8 mouse cellular contexts compared by ENCODE assay signal in genomic region chr6:88106612-88107123, GRCm38 (mm10). TPM values are rescaled to one million over a fixed set of nuclear protein-coding genes. Genes with fewer than 3 reads are reported as not detected.
DNase-seq lines count a peak whose midpoint lies in the region; ATAC-seq lines count a peak whose summit lies in the region.

No protein-coding gene starts in this region.

- peaks cover 21% of the 10 kb centered on the region for H3K4me1 ChIP-seq in heart, embryonic 10.5 days
- H3K4me1 ChIP-seq in hindbrain, embryonic 13.5 days (replicated peaks) = peaks cover 14% of the 10 kb centered on the region

- DNase-seq in heart, embryonic 10.5 days (ENCODE audit: low spot score) = no peak
- no peak for DNase-seq in heart, postnatal 10 days
- DNase-seq in MEL-GATA-1-ER (ENCODE audit: extremely low read depth, low read depth) (peak; percentile 85), adipocyte (ENCODE audit: low spot score) (no peak)
- DNase-seq in adrenal gland, adult 18-20 months (ENCODE audit: low spot score in 2 of 2) = no peak
- DNase-seq in left cerebral cortex, adult 8-10 months (ENCODE audit: low spot score in 2 of 2) = no peak

- H3K4me2 ChIP-seq in hindbrain, embryonic 13.5 days = peak overlapping the region; percentile 43

- peak overlapping the region; percentile 78 for H3K27ac ChIP-seq in heart, embryonic 10.5 days
- peak overlapping the region; percentile 78 for H3K27ac ChIP-seq in hindbrain, embryonic 13.5 days

- peak overlapping the region; percentile 46 for H3K4me3 ChIP-seq in heart, embryonic 10.5 days
- no peak overlapping the region for H3K4me3 ChIP-seq in hindbrain, embryonic 13.5 days

- peak; percentile 75 for ATAC-seq in hindbrain, embryonic 13.5 days (ENCODE audit: low FRiP score)
- peak; percentile 60 for ATAC-seq in megakaryocyte progenitor cell, adult 5-6 weeks (replicated peaks; ENCODE audit: poor library complexity)

- H3K9me3 ChIP-seq in heart, embryonic 10.5 days = no peaks in the 10 kb centered on the region
- no peaks in the 10 kb centered on the region for H3K9me3 ChIP-seq in hindbrain, embryonic 13.5 days

- H3K9ac ChIP-seq in hindbrain, embryonic 13.5 days = peak overlapping the region; percentile 70

- intact Hi-C loops in heart, postnatal 10 days (cut with DNase I) = loop anchor here (5.0 kb wide), 1 partner anchor 194 kb away; the partner anchor contains the start of gene Hmces

- H3K36me3 ChIP-seq in heart, embryonic 10.5 days = peaks cover 30% of the 10 kb centered on the region
- peaks cover 31% of the 10 kb centered on the region for H3K36me3 ChIP-seq in hindbrain, embryonic 13.5 days

- peaks cover 11% of the 10 kb centered on the region; the same call in 1 of the 2 replicates for H3K27me3 ChIP-seq in heart, embryonic 10.5 days (ENCODE audit: insufficient read depth, poor library complexity, severe bottlenecking)
- H3K27me3 ChIP-seq in hindbrain, embryonic 13.5 days = no peaks in the 10 kb centered on the region; the same call in 1 of the 2 replicates

- 80% methylated on average over 12 of the region's 12 CpGs for WGBS in heart, embryonic 10.5 days
- 99% methylated on average over 12 of the region's 12 CpGs for WGBS in hindbrain, embryonic 13.5 days

RNA-seq across cellular contexts. Expression of gene Rpn1, which starts 22.4 kb away (rescaled TPM):
- 268 and 346 TPM in 2 replicates for polyA plus RNA-seq in heart, embryonic 10.5 days (2016; fragmentation: Nextera tagmentation; extraction: Ambion mirVana)
- total RNA-seq in heart, postnatal 10 days (2021) = 100 to 1,000 TPM; 111 to 128 TPM
- polyA plus RNA-seq in hindbrain, embryonic 13.5 days (2015; fragmentation: Nextera tagmentation; extraction: Ambion mirVana) = 284 and 286 TPM in 2 replicates
- 200 and 205 TPM in 2 replicates for total RNA-seq in megakaryocyte progenitor cell, adult 5-6 weeks (2015)
- total RNA-seq in megakaryocyte progenitor cell, adult 5-6 weeks (2017) = 385 and 395 TPM in 2 replicates
- total RNA-seq in adrenal gland, adult 18-20 months (2021) = 100 to 1,000 TPM; 222 to 247 TPM
- total RNA-seq in left cerebral cortex, adult 8-10 months (2022) = 100 to 1,000 TPM; 166 to 188 (median 171) TPM
